Mouse (Mus musculus) CD4-positive, CD25-positive, alpha-beta regulatory T cell, adult 4 months (primary cell): ENCODE data around the gene Zbtb3. TPM values are rescaled to one million over a fixed set of nuclear protein-coding genes. Genes with fewer than 3 reads are reported as not detected.
A peak's percentile ranks its signal among the peaks of the same experiment; 100 is the strongest.

ENCODE experiments used
- ATAC-seq: one replicate; pipeline ENCODE4 v1.8.0; 2017
- polyA plus RNA-seq, 2 experiments: library from polyadenylated mRNA; unstranded; fragments of 100-300 nt; shearing (Covaris generic); gene quantifications; one replicate each; pipeline ENCODE4 v1.2.1; 2017

The Zbtb3 gene
- polyA plus RNA-seq, 2 experiments from 2014 or later: 2.1 to 4.7 TPM

GRCm38 (mm10) chr19:8841012-8841411 is 38.7 kb downstream of the Zbtb3 start:
- ATAC-seq: no peak

- no peak for ATAC-seq
Observed at GRCm38 (mm10) chr19:8842961-8843360, 40.6 kb downstream of the Zbtb3 start.

GRCm38 (mm10) chr19:8844371-8845129 is 42.2 kb downstream of the Zbtb3 start:
- peak; percentile 49 for ATAC-seq

GRCm38 (mm10) chr19:8848356-8848755 is 46.0 kb downstream of the Zbtb3 start:
- ATAC-seq: no peak

- no peak for ATAC-seq
Observed at GRCm38 (mm10) chr19:8850402-8850901, 48.1 kb downstream of the Zbtb3 start, which contains the start of gene Lrrn4cl. TSS of gene Lrrn4cl (plus strand) at chr19:8850768.

GRCm38 (mm10) chr19:8851639-8852038 is 49.3 kb downstream of the Zbtb3 start:
- no peak for ATAC-seq

- no peak for ATAC-seq
Observed at GRCm38 (mm10) chr19:8852236-8852928, 50.0 kb downstream of the Zbtb3 start.

GRCm38 (mm10) chr19:8853117-8853516 is 50.8 kb downstream of the Zbtb3 start:
- ATAC-seq: no peak

Other genes starting within 250 kb of the Zbtb3 start
- under 1 TPM in 1 of 2 experiments, not detected in 1; 0.12 TPM for gene Slc22a8, start 211.3 kb upstream of the Zbtb3 start, polyA plus RNA-seq
- not detected for gene Slc22a6, start 184.5 kb upstream of the Zbtb3 start, polyA plus RNA-seq
- not detected for gene Chrm1, start 138.8 kb upstream of the Zbtb3 start, polyA plus RNA-seq
- 10 to 100 TPM; 63.7 to 85.1 TPM for gene Slc3a2, start 79.2 kb upstream of the Zbtb3 start, polyA plus RNA-seq
- gene Wdr74, start 66.7 kb upstream of the Zbtb3 start, polyA plus RNA-seq: 10 to 100 TPM; 72.5 to 92.2 TPM
- gene 1700092M07Rik, start 61.8 kb upstream of the Zbtb3 start, polyA plus RNA-seq: under 1 TPM in 1 of 2 experiments, not detected in 1; 0.75 TPM
- gene Stx5a, start 61.1 kb upstream of the Zbtb3 start, polyA plus RNA-seq: 100 to 1,000 TPM; 132 to 165 TPM
- gene Nxf1, start 45.5 kb upstream of the Zbtb3 start, polyA plus RNA-seq: 100 to 1,000 TPM; 163 to 188 TPM
- gene Tmem223, start 31.6 kb upstream of the Zbtb3 start, polyA plus RNA-seq: 100 to 1,000 TPM; 117 to 124 TPM
- gene Tmem179b, start 28.1 kb upstream of the Zbtb3 start, polyA plus RNA-seq: 100 to 1,000 TPM in 1 of 2 experiments, 10 to 100 TPM in 1; 85.6 to 101 TPM
- gene Taf6l, start 16.1 kb upstream of the Zbtb3 start, polyA plus RNA-seq: 1 to 10 TPM; 5.4 to 6.5 TPM
- 100 to 1,000 TPM; 181 to 198 TPM for gene Polr2g, start 4.0 kb upstream of the Zbtb3 start, polyA plus RNA-seq
- gene Ttc9c, start 16.8 kb downstream of the Zbtb3 start, polyA plus RNA-seq: 10 to 100 TPM; 41.6 to 59.0 TPM
- gene Hnrnpul2, start 17.5 kb downstream of the Zbtb3 start, polyA plus RNA-seq: 1 to 10 TPM; 4.2 to 6.9 TPM
- gene AC129217.1, start 27.2 kb downstream of the Zbtb3 start, polyA plus RNA-seq: not detected
- 10 to 100 TPM; 86.8 to 98.9 TPM for gene Bscl2, start 34.9 kb downstream of the Zbtb3 start, polyA plus RNA-seq
- 1 to 10 TPM in 1 of 2 experiments, under 1 TPM in 1; 0.91 to 1.4 TPM for gene Gng3, start 36.6 kb downstream of the Zbtb3 start, polyA plus RNA-seq
- gene Lrrn4cl, start 48.2 kb downstream of the Zbtb3 start, polyA plus RNA-seq: not detected
- gene Ubxn1, start 68.9 kb downstream of the Zbtb3 start, polyA plus RNA-seq: 10 to 100 TPM; 65.0 to 70.2 TPM
- 10 to 100 TPM; 80.7 to 88.3 TPM for gene Uqcc3, start 78.4 kb downstream of the Zbtb3 start, polyA plus RNA-seq
- 10 to 100 TPM; 58.1 to 77.2 TPM for gene Lbhd1, start 81.2 kb downstream of the Zbtb3 start, polyA plus RNA-seq
- gene Gm49403, start 81.4 kb downstream of the Zbtb3 start, polyA plus RNA-seq: not detected
- 100 to 1,000 TPM; 102 to 103 TPM for gene 1810009A15Rik, start 86.3 kb downstream of the Zbtb3 start, polyA plus RNA-seq
- gene Gm49416, start 86.4 kb downstream of the Zbtb3 start, polyA plus RNA-seq: not detected
- gene Ints5, start 90.5 kb downstream of the Zbtb3 start, polyA plus RNA-seq: 10 to 100 TPM in 1 of 2 experiments, 1 to 10 TPM in 1; 8.7 to 12.2 TPM
- gene Ganab, start 95.5 kb downstream of the Zbtb3 start, polyA plus RNA-seq: 10 to 100 TPM; 50.2 to 83.9 TPM
- gene B3gat3, start 117.8 kb downstream of the Zbtb3 start, polyA plus RNA-seq: 10 to 100 TPM; 18.4 to 19.6 TPM
- 1 to 10 TPM; 5.1 to 9.2 TPM for gene Rom1, start 126.8 kb downstream of the Zbtb3 start, polyA plus RNA-seq
- gene Eml3, start 127.0 kb downstream of the Zbtb3 start, polyA plus RNA-seq: 10 to 100 TPM; 18.7 to 24.9 TPM
- gene Mta2, start 139.3 kb downstream of the Zbtb3 start, polyA plus RNA-seq: 100 to 1,000 TPM in 1 of 2 experiments, 10 to 100 TPM in 1; 81.7 to 126 TPM
- gene Tut1, start 151.3 kb downstream of the Zbtb3 start, polyA plus RNA-seq: 10 to 100 TPM; 30.3 to 67.9 TPM
- gene Eef1g, start 164.5 kb downstream of the Zbtb3 start, polyA plus RNA-seq: 100 to 1,000 TPM; 667 to 787 TPM
- gene Ahnak, start 186.7 kb downstream of the Zbtb3 start, polyA plus RNA-seq: 10 to 100 TPM; 45.2 to 48.9 TPM